Mouse (Mus musculus) E14TG2a.4 (cell line): ENCODE results near the gene Pwwp2b.

Source experiments
- CTCF ChIP-seq: conservative IDR thresholded peaks from 2 replicates; pipeline ENCODE4 v1.5.1; 2014; ENCODE audit warnings: low read length
- NANOG ChIP-seq: IDR thresholded peaks from 2 replicates; pipeline ENCODE4 v1.6.1; 2014; ENCODE audit warnings: borderline replicate concordance, low read length, mixed read lengths
- POU5F1 ChIP-seq: IDR thresholded peaks from 2 replicates; pipeline ENCODE4 v1.6.1; 2014; ENCODE audit warnings: low read length, borderline replicate concordance

DNA sequence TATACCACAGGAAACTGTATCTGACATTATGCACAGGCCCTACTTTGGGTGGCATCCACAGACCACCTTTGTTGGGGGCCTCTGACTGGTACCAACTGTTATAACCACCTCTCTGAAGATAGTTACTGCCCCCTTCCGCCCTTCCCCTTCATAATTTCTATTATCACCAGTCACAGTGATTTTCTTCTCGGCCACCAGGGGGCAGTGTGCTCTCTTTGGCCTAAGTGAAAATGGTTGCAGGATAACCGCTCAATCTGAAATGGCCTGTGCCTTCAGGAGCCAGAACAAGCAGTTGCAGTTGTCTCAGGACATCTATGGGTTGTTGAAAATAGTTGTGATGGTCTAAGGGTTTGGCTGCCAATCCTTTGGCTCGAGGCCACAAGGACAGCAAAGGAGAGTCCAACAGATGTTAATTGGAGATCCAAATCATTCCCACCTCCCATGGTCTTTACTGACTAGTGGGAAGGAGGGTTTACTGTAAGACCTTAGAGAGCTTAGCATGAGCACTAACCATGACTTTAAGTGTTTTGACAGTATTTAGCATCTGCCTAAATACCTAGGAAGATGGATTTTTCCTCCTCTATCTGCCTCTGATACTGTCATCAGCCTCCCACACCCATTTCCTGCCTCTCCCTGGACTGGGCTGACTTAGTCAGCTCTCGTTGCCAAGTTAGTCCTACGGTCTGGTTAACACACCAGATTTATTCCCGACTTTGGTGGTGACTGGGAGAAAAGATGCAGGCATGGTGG, 40.1 kb upstream of the Pwwp2b start:
- TF ChIP-seq CTCF = peak; percentile 75
- no peak for TF ChIP-seq POU5F1
- no peak for TF ChIP-seq NANOG
